Mouse (Mus musculus) G1E (cell line): ENCODE results near the gene Vps33b.

Experiments used
- CTCF ChIP-seq: IDR thresholded peaks from 2 replicates; pipeline ENCODE4 v1.5.1; 2012; ENCODE audit warnings: low read depth, low read length, inconsistent platforms, mixed read lengths
- GATA1 ChIP-seq: IDR thresholded peaks from 2 replicates; pipeline ENCODE4 v1.6.1; 2012; ENCODE audit warnings: borderline replicate concordance, low read length, inconsistent platforms, mixed read lengths
- POLR2AphosphoS5 ChIP-seq: IDR thresholded peaks from 2 replicates; pipeline ENCODE4 v1.6.1; 2012; ENCODE audit warnings: low read depth, low read length, inconsistent platforms; ENCODE audit not compliant: insufficient replicate concordance
- TAL1 ChIP-seq: conservative IDR thresholded peaks from 2 replicates; pipeline ENCODE4 v1.6.1; 2012; ENCODE audit warnings: low read depth, low read length, inconsistent platforms, mixed read lengths

GRCm38 (mm10) chr7:80284391-80284790 is 14.9 kb downstream of the Vps33b start:
- TF ChIP-seq CTCF (no peak), POLR2AphosphoS5 (no peak), TAL1 (no peak), GATA1 (no peak)
